Comparison of ENCODE assay signal across 21 mouse cellular contexts in the genomic region with DNA sequence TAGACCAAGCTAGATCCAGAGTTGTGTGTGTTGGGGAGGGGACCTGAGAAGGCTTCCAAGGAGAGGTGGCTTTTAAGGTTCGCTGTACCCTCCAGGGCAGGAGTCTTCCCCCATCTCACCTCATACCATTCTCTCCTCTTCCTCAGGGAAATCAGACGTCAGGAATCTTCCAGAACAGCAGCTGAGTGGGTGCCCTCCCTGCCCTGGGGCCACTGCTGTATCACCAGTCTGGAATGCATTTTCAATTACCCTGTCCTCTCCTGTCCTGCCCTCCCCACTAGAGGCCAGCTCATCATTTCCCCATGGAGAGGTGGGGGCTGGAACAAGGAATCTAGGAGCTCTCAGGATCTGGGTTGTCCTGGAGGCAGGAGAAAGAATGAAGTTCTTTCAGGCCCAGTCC. TPM values are rescaled to one million over a fixed set of nuclear protein-coding genes. Genes with fewer than 3 reads are reported as not detected.
"Had no signal": no experiment of that assay in that cellular context is flagged by ENCODE, and none has a peak within 500 bp of the region (broad histone marks: within the 10 kb centered on the region; RNA-seq: fewer than 3 reads in every experiment).

No protein-coding gene starts in this region.

- H3K4me3 ChIP-seq: limb, embryonic 10.5 days; limb, embryonic 13.5 days; liver, embryonic 12.5 days; liver, embryonic 15.5 days; lung, embryonic 15.5 days; megakaryocyte, embryonic 14.5 days; midbrain, embryonic 10.5 days; midbrain, embryonic 15.5 days; neural tube, embryonic 13.5 days; stomach, embryonic 15.5 days had no signal

- ATAC-seq: liver, embryonic 12.5 days; midbrain, embryonic 15.5 days had no signal

- H3K36me3 ChIP-seq: limb, embryonic 10.5 days; limb, embryonic 13.5 days; liver, embryonic 12.5 days; liver, embryonic 15.5 days; lung, embryonic 15.5 days; midbrain, embryonic 10.5 days; midbrain, embryonic 15.5 days; neural tube, embryonic 13.5 days; stomach, embryonic 15.5 days had no signal

- H3K27me3 ChIP-seq: lung, embryonic 15.5 days; stomach, embryonic 15.5 days had no signal

- DNase-seq: kidney, postnatal 14 days; kidney, postnatal 4 days; liver; lung, adult 18-20 months; lung, postnatal 10 days; lung, postnatal 36 days; retina, postnatal 1 day; right cerebral cortex, postnatal 25 days; spleen, adult 18-20 months; thymus, postnatal 25 days had no signal

RNA-seq across cellular contexts. Expression of a gene that starts 13.5 kb away (rescaled TPM):
- total RNA-seq: neutrophil, adult 5-6 weeks had no signal
